In the genomic region with DNA sequence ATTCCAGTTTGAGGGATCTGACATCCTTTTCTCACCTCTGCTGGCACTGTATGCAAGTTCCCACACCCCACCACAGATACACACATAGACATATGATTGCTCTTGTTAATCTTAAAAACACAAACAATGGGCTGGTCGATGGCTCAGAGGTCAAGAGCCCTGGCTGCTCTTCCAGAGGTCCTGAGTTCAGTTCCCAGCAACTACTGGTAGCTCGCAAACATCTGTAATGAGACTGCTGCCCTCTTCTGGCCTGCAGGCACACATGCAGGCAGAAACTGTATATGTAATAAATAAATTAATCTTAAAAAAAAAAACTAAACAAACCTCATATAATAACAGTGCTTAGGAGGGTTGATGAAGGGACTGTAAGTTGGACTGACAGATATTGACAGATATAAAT, we compare ENCODE assay signal across 10 mouse cellular contexts. TPM values are rescaled to one million over a fixed set of nuclear protein-coding genes. Genes with fewer than 3 reads are reported as not detected.
DNase-seq lines count a peak whose midpoint lies in the region; ATAC-seq and TF ChIP-seq lines count a peak whose summit lies in the region.
"Had no signal": no experiment of that assay in that cellular context is flagged by ENCODE, and none has a peak within 500 bp of the region (broad histone marks: within the 10 kb centered on the region; RNA-seq: fewer than 3 reads in every experiment).

No protein-coding gene starts in this region.

- no peaks in the 10 kb centered on the region for H3K9me3 ChIP-seq in hindbrain, embryonic 11.5 days (ENCODE audit: control insufficient read depth, low read length)
- H3K9me3 ChIP-seq in hindbrain, embryonic 10.5 days = no peaks in the 10 kb centered on the region
- no peaks in the 10 kb centered on the region for H3K9me3 ChIP-seq in liver, postnatal 0 days (ENCODE audit: low read length)
- H3K9me3 ChIP-seq: megakaryocyte, embryonic 14.5 days; stomach, embryonic 15.5 days had no signal

- H3K4me1 ChIP-seq in hindbrain, embryonic 11.5 days (replicated peaks; ENCODE audit: control insufficient read depth, insufficient read depth, low read length) = no peaks in the 10 kb centered on the region
- no peaks in the 10 kb centered on the region for H3K4me1 ChIP-seq in hindbrain, embryonic 10.5 days (replicated peaks)
- no peaks in the 10 kb centered on the region for H3K4me1 ChIP-seq in liver, postnatal 0 days (ENCODE audit: insufficient read depth)
- H3K4me1 ChIP-seq: stomach, embryonic 15.5 days had no signal

- H3K36me3 ChIP-seq in hindbrain, embryonic 11.5 days (ENCODE audit: control insufficient read depth, insufficient read depth, low read length) = peaks cover 4% of the 10 kb centered on the region; the same call in 1 of the 2 replicates
- peaks cover 57% of the 10 kb centered on the region for H3K36me3 ChIP-seq in hindbrain, embryonic 10.5 days
- peaks cover 52% of the 10 kb centered on the region for H3K36me3 ChIP-seq in liver, postnatal 0 days (replicated peaks; ENCODE audit: insufficient read depth, low read length)

- peak; percentile 3 for DNase-seq in hindbrain, embryonic 11.5 days (ENCODE audit: low spot score)
- no peak for DNase-seq in hindbrain, embryonic 10.5 days (ENCODE audit: low spot score)
- DNase-seq in B cell, adult 2 months = peak; percentile 57 to 60
- peak; percentile 53 for DNase-seq in R1 (ENCODE audit: low read depth, low spot score)
- no peak for DNase-seq in liver, postnatal 0 days
- DNase-seq in yolk sac, embryonic 10.5 days (ENCODE audit: low spot score) = no peak
- DNase-seq in urinary bladder, postnatal 4 days (ENCODE audit: low spot score in 2 of 2) = no peak
- DNase-seq in right cerebral cortex, adult 2 months (ENCODE audit: low spot score in 2 of 2) = no peak

- TF ChIP-seq EP300 in liver, postnatal 0 days (IDR thresholded peaks at IDR 0.05; ENCODE audit: low read depth) = no peak

- H3K27me3 ChIP-seq in hindbrain, embryonic 11.5 days (ENCODE audit: control insufficient read depth, insufficient read depth, low read length) = no peaks in the 10 kb centered on the region
- no peaks in the 10 kb centered on the region for H3K27me3 ChIP-seq in hindbrain, embryonic 10.5 days (ENCODE audit: insufficient read depth, poor library complexity, severe bottlenecking)
- no peaks in the 10 kb centered on the region for H3K27me3 ChIP-seq in liver, postnatal 0 days (ENCODE audit: insufficient read depth, low read length)
- H3K27me3 ChIP-seq: megakaryocyte, embryonic 14.5 days; stomach, embryonic 15.5 days had no signal

- peak; percentile 61 for TF ChIP-seq CTCF in liver, postnatal 0 days (IDR thresholded peaks at IDR 0.05; ENCODE audit: low read depth)

- H3K4me2 ChIP-seq in hindbrain, embryonic 11.5 days (replicated peaks; ENCODE audit: low read depth, low read length) = no peak overlapping the region
- no peak overlapping the region for H3K4me2 ChIP-seq in liver, postnatal 0 days (ENCODE audit: low read depth, low read length)
- H3K4me2 ChIP-seq: stomach, embryonic 15.5 days had no signal

- no peak overlapping the region for H3K27ac ChIP-seq in hindbrain, embryonic 11.5 days (ENCODE audit: low read depth, low read length)
- no peak overlapping the region for H3K27ac ChIP-seq in hindbrain, embryonic 10.5 days
- H3K27ac ChIP-seq in liver, postnatal 0 days (ENCODE audit: low read depth) = no peak overlapping the region
- H3K27ac ChIP-seq: stomach, embryonic 15.5 days had no signal

- H3K4me3 ChIP-seq in hindbrain, embryonic 11.5 days (ENCODE audit: low read depth, low read length) = no peak overlapping the region
- no peak overlapping the region for H3K4me3 ChIP-seq in hindbrain, embryonic 10.5 days
- H3K4me3 ChIP-seq in liver, postnatal 0 days (ENCODE audit: low read depth, low read length) = no peak overlapping the region
- H3K4me3 ChIP-seq: megakaryocyte, embryonic 14.5 days; stomach, embryonic 15.5 days had no signal

- WGBS in hindbrain, embryonic 11.5 days = 87% methylated on average over 2 of the region's 2 CpGs
- 73% methylated on average over 2 of the region's 2 CpGs for WGBS in hindbrain, embryonic 10.5 days
- WGBS in liver, postnatal 0 days (ENCODE audit: insufficient replicate concordance) = 69% methylated on average over 2 of the region's 2 CpGs

- H3K9ac ChIP-seq in hindbrain, embryonic 11.5 days (ENCODE audit: low read depth, low read length) = no peak overlapping the region
- H3K9ac ChIP-seq in liver, postnatal 0 days (replicated peaks) = no peak overlapping the region
- H3K9ac ChIP-seq: stomach, embryonic 15.5 days had no signal

- ATAC-seq in hindbrain, embryonic 11.5 days (ENCODE audit: low FRiP score) = no peak
- ATAC-seq in liver, postnatal 0 days = no peak

RNA-seq across cellular contexts. Expression of gene Slc35f5, which starts 13.8 kb away (rescaled TPM):
- 28.2 and 29.3 TPM in 2 replicates for polyA plus RNA-seq in hindbrain, embryonic 11.5 days (2014; fragmentation: Nextera tagmentation; extraction: Ambion mirVana)
- 21.2 and 21.3 TPM in 2 replicates for polyA plus RNA-seq in hindbrain, embryonic 10.5 days (2016; fragmentation: Nextera tagmentation; extraction: Ambion mirVana)
- polyA plus RNA-seq in liver, postnatal 0 days (2015; fragmentation: Nextera tagmentation; extraction: Ambion mirVana) = 25.4 and 26.6 TPM in 2 replicates

Comparison
In these comparisons a context has a peak if more than half of its experiments do, and no peak if none do; other contexts are left out.
1. DNase-seq: peak in hindbrain, embryonic 11.5 days (single experiment), B cell, adult 2 months (2 of 2) and R1 (single experiment); none in hindbrain, embryonic 10.5 days (single experiment), liver, postnatal 0 days (single experiment), yolk sac, embryonic 10.5 days (single experiment), urinary bladder, postnatal 4 days (0 of 2) and right cerebral cortex, adult 2 months (0 of 2).